Mouse (Mus musculus) kidney, adult 11 months (tissue): ENCODE measurements around the gene Mzf1.

Experiments
- DNase-seq: peaks from one replicate; pipeline ENCODE4 v3.0.0; 2022

Gene Mzf1

GRCm38 (mm10) chr7:13001584-13001983, 53.0 kb downstream of the Mzf1 start:
- no peak for DNase-seq

GRCm38 (mm10) chr7:12998851-12999250, 55.7 kb downstream of the Mzf1 start, which contains the start of gene Trim28:
Trim28 (plus strand) TSS chr7:12999114.
- no peak for DNase-seq

GRCm38 (mm10) chr7:12998053-12998452, 56.5 kb downstream of the Mzf1 start, which contains the start of gene Slc27a5:
Slc27a5 (minus strand) TSS chr7:12998192.
- no peak for DNase-seq

- no peak for DNase-seq
Observed at GRCm38 (mm10) chr7:12997230-12997629, 57.3 kb downstream of the Mzf1 start.

- DNase-seq = no peak
Observed at GRCm38 (mm10) chr7:12995862-12996261, 58.7 kb downstream of the Mzf1 start.

- DNase-seq = no peak
Observed at GRCm38 (mm10) chr7:12993148-12993547, 61.4 kb downstream of the Mzf1 start.
